Mouse (Mus musculus) thymus, postnatal 36 days (tissue): ENCODE measurements around the gene H2al3.

Source experiments
- DNase-seq, 2 experiments: peaks; one replicate each; pipeline ENCODE4 v3.0.0; 2022; ENCODE audit warnings: mixed read lengths in 2 of 2

H2al3 gene

GRCm38 (mm10) chrX:9849403-9849802 lies at the start of gene H2al3:
H2al3 (plus strand) TSS chrX:9849703.
- DNase-seq: no peak

DNA sequence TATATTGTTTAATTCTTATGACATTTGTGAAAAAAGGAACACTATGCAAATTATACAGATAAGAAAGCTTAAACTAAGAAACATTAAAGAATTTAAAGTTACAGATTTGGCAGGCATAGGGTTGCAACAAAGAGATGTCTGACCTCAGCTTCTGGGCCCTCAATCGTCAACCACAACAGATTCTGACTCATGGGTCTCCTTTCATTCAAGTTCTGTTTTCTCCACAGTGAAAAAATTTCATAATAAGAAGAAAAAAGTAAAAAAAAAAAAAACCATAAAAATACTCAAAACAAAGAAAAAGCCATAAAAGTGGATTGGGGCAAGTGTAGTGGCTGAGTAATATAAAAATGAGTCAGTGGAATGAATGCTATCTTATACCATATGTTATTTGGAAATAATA lies 39.4 kb upstream of the H2al3 start:
- DNase-seq: no peak

GRCm38 (mm10) chrX:9812469-9812868 lies 37.0 kb upstream of the H2al3 start:
- no peak for DNase-seq

GRCm38 (mm10) chrX:9834779-9835178 lies 14.7 kb upstream of the H2al3 start:
- DNase-seq: no peak

GRCm38 (mm10) chrX:9846628-9847027 lies 2.9 kb upstream of the H2al3 start, which contains the start of gene Hypm:
Hypm (plus strand) TSS chrX:9846928.
- DNase-seq: no peak

GRCm38 (mm10) chrX:9861859-9862258 lies 12.4 kb downstream of the H2al3 start:
- DNase-seq: no peak

DNA sequence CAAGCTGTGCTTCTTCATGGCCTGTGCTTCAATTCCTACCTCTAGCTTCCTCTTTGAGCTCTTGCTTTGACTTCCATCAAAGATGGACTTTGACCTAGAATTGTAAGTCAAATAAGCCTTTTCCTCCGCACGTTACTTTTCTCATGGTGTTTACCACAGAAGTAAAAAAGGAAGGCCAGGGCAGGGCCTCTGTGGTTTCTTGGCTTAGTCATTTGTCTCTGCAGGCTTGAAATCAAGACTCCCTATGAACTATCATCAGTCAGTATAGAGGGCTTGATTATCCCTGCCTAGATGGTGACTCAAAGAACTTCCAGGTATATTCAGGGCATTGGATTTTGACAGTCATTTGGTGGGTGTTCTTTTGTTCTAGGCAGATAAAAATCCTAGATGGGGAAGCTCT lies 26.0 kb downstream of the H2al3 start:
- DNase-seq: no peak

DNA sequence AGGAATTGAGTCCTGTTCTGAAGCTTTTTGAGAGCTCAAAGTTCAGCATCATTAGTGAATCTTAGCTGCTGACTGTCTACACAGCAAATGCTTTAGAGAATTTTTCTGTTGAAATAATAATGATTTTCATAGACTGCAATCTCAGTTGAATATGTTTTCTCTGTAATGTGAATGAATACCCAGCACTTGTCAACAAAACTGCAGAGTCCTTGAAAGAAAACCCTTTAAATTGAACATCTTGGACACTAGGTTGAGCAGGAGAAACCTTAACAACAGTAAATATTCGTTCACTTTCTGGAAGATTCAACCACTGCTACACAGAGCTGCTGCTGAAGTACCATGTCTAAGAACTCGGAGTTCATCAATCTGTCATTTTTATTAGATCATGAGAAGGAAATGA lies 35.8 kb downstream of the H2al3 start, which contains the start of gene Sytl5:
Gene Sytl5, plus strand, starts transcription at position 301 of the 400 bp plus-strand sequence.
- DNase-seq: no peak
